Mouse (Mus musculus) gastrocnemius, postnatal 10 days (tissue): ENCODE results near the gene Plekhm1. TPM values are rescaled to one million over a fixed set of nuclear protein-coding genes. Genes with fewer than 3 reads are reported as not detected.

Source experiments
- DNase-seq: peaks from one replicate; pipeline ENCODE4 v3.0.0; 2021; ENCODE audit warnings: mixed read lengths
- total RNA-seq, 2 experiments: library from RNA; stranded (reverse); gene quantifications; 2 replicates each; pipeline ENCODE4 v1.2.3; 2021

Plekhm1 gene
- total RNA-seq, 2 experiments from 2014 or later: 8.2 to 10.3 TPM

- DNase-seq: no peak
Observed at GRCm38 (mm10) chr11:103361396-103362053, 51.0 kb downstream of the Plekhm1 start.

DNA sequence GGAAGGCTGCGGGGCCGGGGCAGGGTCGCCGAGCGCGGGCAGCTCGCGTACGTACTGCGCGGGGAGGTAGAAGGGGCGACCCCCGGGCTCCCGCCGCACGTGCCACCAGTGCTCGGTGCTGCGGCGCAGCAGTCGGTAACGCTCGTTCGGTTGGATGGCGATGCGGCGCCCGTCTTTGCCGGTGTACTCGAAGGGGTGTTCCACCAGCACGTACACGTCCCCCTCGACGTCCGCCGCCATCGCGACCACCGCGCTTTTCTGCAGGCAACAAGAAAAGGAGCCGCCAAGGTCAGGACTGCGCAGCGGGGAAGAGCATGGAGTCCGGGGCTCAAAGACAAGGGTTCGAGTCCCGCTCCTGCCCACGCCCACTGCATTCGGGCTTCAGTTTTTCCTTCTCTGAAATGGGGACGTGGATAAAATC lies 51.8 kb downstream of the Plekhm1 start:
- DNase-seq: no peak

DNA sequence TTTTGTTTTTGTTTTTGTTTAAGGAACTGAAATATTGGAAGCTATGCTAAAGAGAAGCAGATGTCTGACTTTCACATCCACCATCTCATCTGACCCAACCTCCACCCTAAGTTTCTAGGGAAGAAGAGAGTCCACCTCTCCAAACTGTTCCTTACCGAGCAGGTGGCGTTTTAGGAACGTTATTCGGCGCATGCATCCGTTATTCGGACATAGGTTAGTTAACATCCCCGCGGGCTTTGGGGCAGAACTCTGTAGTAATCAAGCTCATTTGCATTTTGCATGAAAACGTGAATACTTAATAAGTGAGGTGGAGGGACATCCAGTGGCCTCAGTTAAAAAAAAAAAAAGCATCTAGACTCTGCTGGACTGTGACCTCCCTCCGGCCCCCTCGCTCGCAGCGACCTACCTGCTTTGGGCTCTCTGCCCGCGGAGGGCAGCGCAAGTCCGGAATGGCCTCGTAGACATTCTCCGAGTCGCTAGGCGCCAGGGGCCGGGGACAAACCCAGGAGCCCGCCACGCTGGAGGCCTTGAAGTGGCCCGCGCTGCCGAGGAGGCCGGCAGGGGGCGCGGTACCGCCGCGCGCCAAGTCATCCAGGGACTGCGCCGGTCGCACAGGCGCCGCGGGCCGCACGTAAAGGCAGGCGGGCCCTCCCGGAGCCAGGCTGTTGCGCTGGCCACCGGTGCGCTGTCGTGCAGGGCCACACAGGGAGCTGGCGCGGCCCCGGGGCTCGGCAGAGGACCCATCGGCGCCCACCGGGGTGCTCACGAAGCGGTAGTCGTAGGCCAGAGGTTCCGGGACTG lies 52.4 kb downstream of the Plekhm1 start:
- peak; percentile 86 for DNase-seq

GRCm38 (mm10) chr11:103359122-103359521 lies 53.4 kb downstream of the Plekhm1 start:
- peak; percentile 73 for DNase-seq

DNA sequence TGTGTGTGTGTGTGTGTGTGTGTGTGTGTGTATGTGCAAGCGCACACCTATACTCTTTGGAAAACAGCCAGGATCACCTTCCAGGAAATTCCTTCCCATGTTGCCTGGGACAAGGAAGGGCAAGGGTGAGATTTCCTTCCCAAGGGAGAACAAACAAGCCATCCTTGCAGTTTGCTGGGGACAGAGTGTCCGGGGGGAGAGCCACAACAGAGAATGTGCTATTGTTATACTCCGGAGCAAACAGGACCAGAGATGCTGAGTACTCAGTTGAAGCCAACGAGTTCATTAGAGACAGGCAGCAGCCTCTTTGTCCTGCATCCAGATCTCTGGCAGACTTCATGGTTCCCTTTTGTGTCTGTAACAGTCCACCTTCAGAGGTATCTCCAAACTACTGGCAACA lies 54.2 kb downstream of the Plekhm1 start:
- DNase-seq: no peak

DNA sequence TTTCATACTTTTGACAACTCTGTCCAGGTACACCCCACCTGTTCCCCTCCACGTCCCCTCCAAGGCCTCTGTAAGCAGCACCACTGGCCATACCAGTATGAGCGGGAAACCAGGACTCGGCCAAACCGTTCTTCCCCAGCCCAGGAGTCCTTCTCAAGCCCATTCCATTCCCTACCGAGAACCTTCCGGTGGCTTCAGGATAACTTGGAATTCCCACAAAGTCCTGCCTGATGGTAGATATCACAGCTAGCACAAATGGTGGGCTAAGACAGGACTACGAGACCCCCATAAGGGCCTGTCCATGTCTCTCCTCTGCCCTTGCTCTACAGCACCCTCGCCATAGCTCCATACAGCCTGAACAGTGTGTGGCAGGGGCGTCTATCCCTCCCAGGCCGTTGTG lies 54.8 kb downstream of the Plekhm1 start:
- no peak for DNase-seq

GRCm38 (mm10) chr11:103356938-103357670 lies 55.4 kb downstream of the Plekhm1 start:
- DNase-seq: no peak

GRCm38 (mm10) chr11:103356032-103356571 lies 56.4 kb downstream of the Plekhm1 start:
- no peak for DNase-seq

DNA sequence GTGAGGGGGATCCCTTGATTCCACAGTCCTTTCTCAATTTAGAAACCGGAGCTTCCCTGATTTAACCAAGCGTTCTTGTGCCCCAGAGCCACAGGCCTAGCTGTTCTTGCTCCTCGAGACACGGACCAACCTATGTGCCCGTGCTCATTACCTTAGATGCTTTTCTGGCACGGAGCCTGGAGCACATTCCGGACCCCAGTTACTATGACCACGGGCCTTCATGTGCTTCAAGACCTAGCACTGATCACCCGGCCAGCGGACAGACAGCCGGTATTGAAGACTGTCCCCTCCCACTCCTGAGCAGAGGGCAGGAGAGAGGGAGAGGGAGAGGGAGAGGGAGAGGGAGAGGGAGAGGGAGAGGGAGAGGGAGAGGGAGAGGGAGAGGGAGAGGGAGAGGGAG lies 57.2 kb downstream of the Plekhm1 start:
- no peak for DNase-seq

GRCm38 (mm10) chr11:103354033-103354432 lies 58.5 kb downstream of the Plekhm1 start:
- DNase-seq: no peak

DNA sequence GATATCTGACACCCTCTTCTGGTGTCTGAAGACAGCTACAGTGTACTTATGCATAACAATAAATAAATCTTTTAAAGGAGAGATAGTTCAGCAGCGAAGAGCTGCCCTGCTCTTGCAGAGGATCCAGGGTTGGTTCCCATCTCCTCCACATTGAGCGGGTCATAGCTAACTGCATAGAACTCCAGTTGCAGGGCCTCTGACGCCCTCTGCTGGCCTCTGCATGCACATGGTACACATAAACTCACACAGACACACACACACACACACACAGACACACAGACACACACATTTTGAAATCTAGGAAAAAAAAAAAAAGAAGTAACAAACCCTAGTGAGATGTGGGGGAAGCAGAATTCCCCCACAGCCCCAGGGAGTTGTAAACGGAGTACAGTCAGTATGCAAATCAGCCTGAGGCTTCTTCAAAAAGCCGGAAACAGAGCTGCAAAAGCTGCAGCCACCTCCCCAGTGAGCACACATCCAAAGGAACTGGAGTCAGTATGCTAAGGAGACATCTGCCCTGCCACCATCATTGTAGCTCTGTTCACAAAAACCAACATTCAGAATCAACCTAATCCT lies 60.2 kb downstream of the Plekhm1 start:
- DNase-seq: no peak

GRCm38 (mm10) chr11:103350711-103351315 lies 61.7 kb downstream of the Plekhm1 start:
- no peak for DNase-seq

DNA sequence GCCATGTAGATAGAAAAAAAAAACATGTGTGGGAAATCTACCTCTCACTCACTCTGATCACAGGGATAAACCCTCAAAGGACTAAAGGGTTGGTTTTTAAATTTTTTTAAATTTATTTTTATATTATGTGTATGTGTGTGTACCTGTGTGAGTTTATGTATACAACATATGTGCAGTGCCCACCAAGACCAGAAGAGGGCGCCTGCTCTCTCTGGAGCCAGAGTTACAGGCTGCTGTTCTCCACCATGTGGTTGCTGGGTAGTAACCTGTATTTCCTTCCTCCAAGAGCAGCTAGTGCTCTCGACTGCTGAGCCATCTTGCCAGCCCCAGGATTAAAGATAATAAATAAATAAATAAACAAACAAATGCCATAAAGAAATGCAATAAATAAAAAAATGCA lies 62.8 kb downstream of the Plekhm1 start:
- no peak for DNase-seq

DNA sequence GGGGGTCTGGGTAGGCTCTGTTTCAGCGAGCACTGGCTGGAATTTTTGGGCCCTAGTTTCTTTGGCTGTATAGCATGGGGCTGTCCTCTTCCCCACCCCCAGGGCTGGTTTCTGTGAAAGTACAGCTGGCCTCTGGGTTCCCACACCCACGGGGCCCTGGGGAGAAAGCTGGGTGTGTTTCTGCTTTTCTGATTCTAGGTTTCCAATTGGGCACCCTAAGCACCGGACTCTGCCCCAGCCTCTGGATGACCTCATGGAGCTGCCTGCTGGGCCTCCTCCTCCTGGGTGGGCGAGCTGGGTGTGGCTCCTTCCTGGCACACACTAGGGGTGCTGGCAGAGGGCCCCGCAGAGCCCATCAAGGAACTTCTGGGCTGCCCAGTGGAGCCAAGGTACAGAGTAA lies 65.8 kb downstream of the Plekhm1 start:
- DNase-seq: peak; percentile 40

DNA sequence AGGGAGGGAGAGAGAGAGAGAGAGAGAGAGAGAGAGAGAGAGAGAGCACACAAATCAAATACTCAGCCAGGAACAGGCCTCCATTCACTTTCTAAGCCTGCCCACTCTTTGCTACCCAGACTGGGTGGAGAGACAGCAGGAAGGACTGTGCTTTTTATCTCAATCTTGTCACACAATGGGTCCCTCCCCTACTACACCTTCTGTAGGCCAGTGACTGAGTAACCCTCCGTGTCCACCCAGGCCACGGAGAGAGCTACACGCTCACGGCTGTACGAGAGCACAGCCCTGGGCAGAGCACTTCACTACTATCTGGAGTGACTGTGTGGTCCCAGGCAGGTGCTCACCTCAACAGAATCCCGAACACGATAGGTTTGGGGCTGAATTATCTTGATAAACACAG lies 66.3 kb downstream of the Plekhm1 start:
- no peak for DNase-seq

DNA sequence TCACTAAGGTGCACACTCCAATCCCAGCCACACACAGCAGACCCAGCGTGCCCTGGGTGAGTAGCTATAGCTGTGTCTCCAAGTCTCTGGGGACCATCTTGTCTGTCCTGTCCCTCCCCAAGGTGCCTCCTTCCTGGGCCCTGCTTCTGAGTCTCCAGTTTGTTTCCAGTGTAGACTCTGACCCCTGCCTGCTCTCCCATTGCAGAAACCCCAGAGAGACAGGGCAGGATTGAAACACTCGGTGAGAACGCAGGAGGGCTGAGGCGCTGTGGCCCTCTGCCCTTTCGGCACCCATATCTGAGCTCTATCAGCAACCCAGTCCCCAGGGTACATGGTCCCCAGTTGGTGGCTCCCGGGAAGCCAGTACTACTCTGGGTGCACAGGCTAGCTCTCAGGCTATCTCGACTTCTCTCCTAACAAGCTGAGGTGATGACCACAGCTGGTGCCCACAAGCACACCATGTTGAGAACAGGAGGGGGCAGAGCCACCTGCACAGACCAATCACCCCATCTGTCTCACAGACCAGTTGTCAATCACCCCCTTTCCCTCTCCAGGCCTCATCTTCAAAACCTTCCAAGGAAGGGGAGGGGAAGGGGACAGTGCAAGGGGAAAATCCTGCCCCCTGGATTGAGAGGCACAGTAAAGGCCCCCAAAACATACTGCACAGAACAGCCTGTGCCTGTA lies 66.9 kb downstream of the Plekhm1 start:
- no peak for DNase-seq

DNA sequence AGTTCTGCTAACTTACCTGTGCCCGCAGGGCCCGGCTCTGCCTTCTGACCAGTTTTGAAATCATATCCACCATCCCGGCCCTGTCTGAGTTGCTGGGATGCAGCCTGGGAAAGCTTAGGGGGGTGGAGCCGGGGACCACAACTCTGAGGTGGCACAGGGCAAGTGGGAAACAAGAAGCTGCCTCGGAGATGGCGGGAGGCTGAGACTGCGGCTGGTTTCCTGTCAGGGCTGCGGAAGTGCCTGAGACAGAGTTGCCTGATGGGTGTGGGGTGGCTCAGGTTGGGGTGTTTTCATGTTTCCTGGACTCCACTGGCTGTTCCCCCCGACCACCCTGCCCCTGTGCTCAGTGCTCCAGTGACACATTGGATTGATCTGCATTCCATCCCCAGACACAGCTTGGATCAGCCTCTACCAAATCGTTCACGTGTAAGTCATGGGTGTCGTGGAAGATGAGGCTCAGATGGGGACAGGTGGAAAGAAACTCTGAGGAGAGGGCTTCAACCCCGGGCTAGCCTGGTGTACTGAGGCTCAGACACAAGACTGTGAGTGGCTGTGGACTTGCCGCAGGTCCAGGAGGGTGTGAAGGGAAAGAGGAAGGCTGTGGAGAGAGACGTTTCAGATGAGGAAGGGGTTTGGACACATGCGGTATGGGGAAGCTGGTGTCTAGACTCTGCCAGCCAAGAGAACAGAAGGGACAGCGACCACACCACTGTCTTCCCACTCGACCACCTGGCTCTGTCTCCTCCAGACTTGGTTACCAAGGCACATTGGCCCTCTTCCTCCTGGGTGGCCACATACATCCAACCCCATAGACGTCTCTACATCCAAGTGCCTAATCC lies 67.8 kb downstream of the Plekhm1 start:
- DNase-seq: no peak

DNA sequence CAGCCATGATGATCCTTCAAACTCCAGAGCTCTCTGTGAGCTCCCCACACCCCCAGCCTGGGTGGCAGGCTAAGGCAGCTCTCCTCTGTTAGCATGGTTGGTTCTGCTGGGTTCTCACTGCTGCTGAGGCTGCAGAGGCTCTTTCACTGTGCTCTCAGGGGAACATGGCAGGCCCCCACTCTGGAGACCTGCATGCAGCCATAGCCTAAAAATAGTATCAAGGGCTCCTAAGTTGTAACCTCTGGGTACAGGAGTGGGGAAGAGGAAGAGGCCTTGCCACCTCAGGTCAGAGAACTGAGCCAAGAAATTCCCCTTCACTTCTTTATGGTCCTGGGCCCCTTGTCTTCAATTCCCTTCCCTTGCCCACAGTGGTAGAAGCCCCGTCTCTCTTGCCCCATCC lies 68.6 kb downstream of the Plekhm1 start:
- no peak for DNase-seq

GRCm38 (mm10) chr11:103343063-103343462 lies 69.4 kb downstream of the Plekhm1 start:
- no peak for DNase-seq

DNA sequence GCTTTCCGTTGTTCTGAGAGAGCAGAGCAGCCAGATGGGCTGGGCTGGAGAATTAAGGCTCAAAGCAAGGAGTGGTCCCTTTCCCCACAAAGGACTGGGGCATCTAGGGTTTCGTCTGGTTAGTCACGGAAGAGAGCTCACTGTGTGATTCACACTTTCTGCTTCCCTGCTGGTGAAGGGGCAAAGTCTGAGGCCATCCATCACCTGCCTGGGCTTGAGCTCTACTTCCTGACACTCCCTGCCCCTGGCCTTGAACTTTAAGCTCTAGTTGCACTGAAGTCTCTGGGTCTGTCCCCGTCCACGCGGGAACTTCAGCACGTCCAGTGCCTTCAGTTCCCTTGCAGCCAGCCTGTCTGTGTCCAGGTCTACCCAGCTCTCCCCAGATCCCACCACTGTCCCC lies 71.8 kb downstream of the Plekhm1 start:
- DNase-seq: no peak

- no peak for DNase-seq
Observed at GRCm38 (mm10) chr11:103340130-103340529, 72.4 kb downstream of the Plekhm1 start.
